Comparison of ENCODE assay signal across 27 mouse cellular contexts in genomic region chr8:84682257-84682656, GRCm38 (mm10). TPM values are rescaled to one million over a fixed set of nuclear protein-coding genes. Genes with fewer than 3 reads are reported as not detected.
DNase-seq lines count a peak whose midpoint lies in the region; ATAC-seq lines count a peak whose summit lies in the region.
"Had no signal": no experiment of that assay in that cellular context is flagged by ENCODE, and none has a peak within 500 bp of the region (broad histone marks: within the 10 kb centered on the region; RNA-seq: fewer than 3 reads in every experiment).

No protein-coding gene starts in this region.

- no peak overlapping the region for H3K4me3 ChIP-seq in heart, embryonic 14.5 days (ENCODE audit: control insufficient read depth in 1 of 2, insufficient read depth in 1 of 2, low read depth in 1 of 2, low read length in 2 of 2)
- H3K4me3 ChIP-seq in megakaryocyte, embryonic 14.5 days (replicated peaks) = peak overlapping the region; percentile 20
- H3K4me3 ChIP-seq in forebrain, embryonic 11.5 days (ENCODE audit: low read depth, low read length) = no peak overlapping the region
- H3K4me3 ChIP-seq: forebrain, embryonic 15.5 days; hindbrain, embryonic 10.5 days; intestine, embryonic 15.5 days; lung, embryonic 15.5 days; midbrain, embryonic 13.5 days; neural tube, embryonic 15.5 days; stomach, embryonic 15.5 days had no signal

- WGBS in heart, embryonic 14.5 days = 59% methylated on average over 2 of the region's 2 CpGs
- 83% methylated on average over 2 of the region's 2 CpGs for WGBS in forebrain, embryonic 11.5 days

- H3K9ac ChIP-seq in heart, embryonic 14.5 days (ENCODE audit: low read length) = peak overlapping the region; percentile 54; the same call in 1 of the 2 replicates
- no peak overlapping the region for H3K9ac ChIP-seq in forebrain, embryonic 11.5 days (ENCODE audit: low read length)
- H3K9ac ChIP-seq: forebrain, embryonic 15.5 days; intestine, embryonic 15.5 days; lung, embryonic 15.5 days; midbrain, embryonic 13.5 days; neural tube, embryonic 15.5 days; stomach, embryonic 15.5 days had no signal

- ATAC-seq in frontal cortex, adult (ENCODE audit: low TSS enrichment) = 0 out of 2 replicates have a peak, but pooled peaks have one; percentile 2
- ATAC-seq in heart, embryonic 14.5 days (ENCODE audit: insufficient number of reproducible peaks, insufficient read depth, low FRiP score, low read depth) = no peak
- ATAC-seq in megakaryocyte, adult 5-6 weeks (ENCODE audit: poor library complexity, severe bottlenecking) = no peak
- ATAC-seq in forebrain, embryonic 11.5 days (replicated peaks; ENCODE audit: low FRiP score) = no peak
- ATAC-seq: forebrain, embryonic 15.5 days; hindbrain, postnatal 0 days; intestine, embryonic 15.5 days; midbrain, embryonic 13.5 days; Patski had no signal

- H3K4me2 ChIP-seq in heart, embryonic 14.5 days (ENCODE audit: low read length) = no peak overlapping the region
- no peak overlapping the region for H3K4me2 ChIP-seq in forebrain, embryonic 11.5 days (ENCODE audit: low read depth, low read length, severe bottlenecking)
- H3K4me2 ChIP-seq: forebrain, embryonic 15.5 days; intestine, embryonic 15.5 days; lung, embryonic 15.5 days; midbrain, embryonic 13.5 days; neural tube, embryonic 15.5 days; stomach, embryonic 15.5 days had no signal

- intact Hi-C loops in heart, postnatal 10 days (cut with DNase I) = no loop called here

- no peak for DNase-seq in frontal cortex, postnatal 25 days (ENCODE audit: low spot score in 2 of 2)
- DNase-seq in heart, postnatal 10 days = no peak
- DNase-seq in forebrain, embryonic 11.5 days (ENCODE audit: low spot score) = no peak
- DNase-seq: adrenal gland, postnatal 10 days; cerebellum, adult 8-10 months; cerebellum, postnatal 25 days; kidney, adult 2 months; kidney, postnatal 36 days; layer of hippocampus, postnatal 36 days; left cerebral cortex, postnatal 4 days; liver; retina, postnatal 1 day; right cerebral cortex, postnatal 14 days had no signal

- no peaks in the 10 kb centered on the region for H3K27me3 ChIP-seq in heart, embryonic 14.5 days (ENCODE audit: control insufficient read depth, insufficient read depth, low read length)
- H3K27me3 ChIP-seq in megakaryocyte, embryonic 14.5 days (replicated peaks) = no peaks in the 10 kb centered on the region
- H3K27me3 ChIP-seq in forebrain, embryonic 11.5 days (ENCODE audit: control insufficient read depth, insufficient read depth, low read length) = no peaks in the 10 kb centered on the region
- H3K27me3 ChIP-seq: forebrain, embryonic 15.5 days; intestine, embryonic 15.5 days; lung, embryonic 15.5 days; midbrain, embryonic 13.5 days; neural tube, embryonic 15.5 days; Patski; stomach, embryonic 15.5 days had no signal

- no peaks in the 10 kb centered on the region for H3K9me3 ChIP-seq in heart, embryonic 14.5 days (ENCODE audit: control insufficient read depth, low read length)
- H3K9me3 ChIP-seq in megakaryocyte, embryonic 14.5 days = no peaks in the 10 kb centered on the region
- no peaks in the 10 kb centered on the region for H3K9me3 ChIP-seq in forebrain, embryonic 11.5 days (ENCODE audit: control insufficient read depth, low read length)
- H3K9me3 ChIP-seq: forebrain, embryonic 15.5 days; hindbrain, embryonic 10.5 days; intestine, embryonic 15.5 days; lung, embryonic 15.5 days; midbrain, embryonic 13.5 days; neural tube, embryonic 15.5 days; stomach, embryonic 15.5 days had no signal

- H3K36me3 ChIP-seq in heart, embryonic 14.5 days (ENCODE audit: control insufficient read depth, insufficient read depth, low read length) = peaks cover 14% of the 10 kb centered on the region
- H3K36me3 ChIP-seq in megakaryocyte, embryonic 14.5 days (replicated peaks; ENCODE audit: low read length) = peaks cover 61% of the 10 kb centered on the region
- no peaks in the 10 kb centered on the region; the same call in 1 of the 2 replicates for H3K36me3 ChIP-seq in forebrain, embryonic 11.5 days (ENCODE audit: control insufficient read depth, insufficient read depth, low read length)
- H3K36me3 ChIP-seq: forebrain, embryonic 15.5 days; intestine, embryonic 15.5 days had no signal

- H3K27ac ChIP-seq in heart, embryonic 14.5 days (replicated peaks in 1 of 2; ENCODE audit: control insufficient read depth in 1 of 2, insufficient read depth in 1 of 2, low read depth in 2 of 2, low read length in 2 of 2) = 0 out of 4 replicates have a peak overlapping the region, but pooled peaks of 1 of the 2 experiments have one; percentile 14
- H3K27ac ChIP-seq in forebrain, embryonic 11.5 days (ENCODE audit: low read depth, low read length) = no peak overlapping the region
- H3K27ac ChIP-seq: forebrain, embryonic 15.5 days; hindbrain, embryonic 10.5 days; hindbrain, postnatal 0 days; intestine, embryonic 15.5 days; lung, embryonic 15.5 days; midbrain, embryonic 13.5 days; neural tube, embryonic 15.5 days; stomach, embryonic 15.5 days had no signal

- H3K4me1 ChIP-seq in heart, embryonic 14.5 days (ENCODE audit: control insufficient read depth in 2 of 2, insufficient read depth in 2 of 2, low read length in 2 of 2) = peaks cover 17 to 38% of the 10 kb centered on the region in 2 experiments
- H3K4me1 ChIP-seq in megakaryocyte, embryonic 14.5 days = peaks cover 84% of the 10 kb centered on the region
- peaks cover 8% of the 10 kb centered on the region for H3K4me1 ChIP-seq in forebrain, embryonic 11.5 days (replicated peaks; ENCODE audit: control insufficient read depth, insufficient read depth, low read length)

RNA-seq across cellular contexts. Expression of gene Trmt1, which starts 3.9 kb away (rescaled TPM):
- polyA plus RNA-seq in heart, embryonic 14.5 days (2014; fragmentation: Nextera tagmentation; extraction: Ambion mirVana) = 46.1 and 50.0 TPM in 2 replicates
- total RNA-seq in heart, postnatal 10 days (2021) = 10 to 100 TPM; 40.3 to 40.6 TPM
- 107 and 120 TPM in 2 replicates for polyA plus RNA-seq in megakaryocyte, embryonic 14.5 days (2012; ENCODE audit: insufficient read depth, low replicate concordance)
- total RNA-seq in megakaryocyte, adult 5-6 weeks (2015) = 29.5 and 35.9 TPM in 2 replicates
- 37.6 and 40.4 TPM in 2 replicates for total RNA-seq in megakaryocyte, adult 5-6 weeks (2017)
- polyA plus RNA-seq in forebrain, embryonic 11.5 days (2014; fragmentation: Nextera tagmentation; extraction: Ambion mirVana) = 52.7 and 72.3 TPM in 2 replicates

RNA-seq across cellular contexts. Expression of gene Nacc1, which starts 5.4 kb away (rescaled TPM):
- polyA plus RNA-seq in heart, embryonic 14.5 days (2014; fragmentation: Nextera tagmentation; extraction: Ambion mirVana) = 15.1 and 17.4 TPM in 2 replicates
- total RNA-seq in heart, postnatal 10 days (2021) = 10 to 100 TPM; 50.2 TPM
- 144 and 266 TPM in 2 replicates for polyA plus RNA-seq in megakaryocyte, embryonic 14.5 days (2012; ENCODE audit: insufficient read depth, low replicate concordance)
- 42.8 and 43.0 TPM in 2 replicates for total RNA-seq in megakaryocyte, adult 5-6 weeks (2015)
- 31.8 and 36.8 TPM in 2 replicates for total RNA-seq in megakaryocyte, adult 5-6 weeks (2017)
- polyA plus RNA-seq in forebrain, embryonic 11.5 days (2014; fragmentation: Nextera tagmentation; extraction: Ambion mirVana) = 34.6 and 37.7 TPM in 2 replicates

RNA-seq across cellular contexts. Expression of gene Lyl1, which starts 19.0 kb away (rescaled TPM):
- polyA plus RNA-seq in heart, embryonic 14.5 days (2014; fragmentation: Nextera tagmentation; extraction: Ambion mirVana) = 12.1 and 13.7 TPM in 2 replicates
- total RNA-seq in heart, postnatal 10 days (2021) = 1 to 10 TPM; 8.4 to 9.1 TPM
- 347 and 510 TPM in 2 replicates for polyA plus RNA-seq in megakaryocyte, embryonic 14.5 days (2012; ENCODE audit: insufficient read depth, low replicate concordance)
- 69.0 and 69.9 TPM in 2 replicates for total RNA-seq in megakaryocyte, adult 5-6 weeks (2015)
- 60.3 and 62.0 TPM in 2 replicates for total RNA-seq in megakaryocyte, adult 5-6 weeks (2017)
- 5.0 and 5.7 TPM in 2 replicates for polyA plus RNA-seq in forebrain, embryonic 11.5 days (2014; fragmentation: Nextera tagmentation; extraction: Ambion mirVana)

RNA-seq across cellular contexts. Expression of gene Ier2, which starts 19.6 kb away (rescaled TPM):
- polyA plus RNA-seq in heart, embryonic 14.5 days (2014; fragmentation: Nextera tagmentation; extraction: Ambion mirVana) = 36.4 and 43.8 TPM in 2 replicates
- 10 to 100 TPM; 30.8 to 31.4 TPM for total RNA-seq in heart, postnatal 10 days (2021)
- polyA plus RNA-seq in megakaryocyte, embryonic 14.5 days (2012; ENCODE audit: insufficient read depth, low replicate concordance) = 106 and 333 TPM in 2 replicates
- total RNA-seq in megakaryocyte, adult 5-6 weeks (2015) = 86.1 and 87.5 TPM in 2 replicates
- total RNA-seq in megakaryocyte, adult 5-6 weeks (2017) = 62.7 and 65.3 TPM in 2 replicates
- 67.3 and 68.7 TPM in 2 replicates for polyA plus RNA-seq in forebrain, embryonic 11.5 days (2014; fragmentation: Nextera tagmentation; extraction: Ambion mirVana)

RNA-seq across cellular contexts. Expression of gene G430095P16Rik, which starts 40.5 kb away (rescaled TPM):
- 5.2 and 5.9 TPM in 2 replicates for polyA plus RNA-seq in heart, embryonic 14.5 days (2014; fragmentation: Nextera tagmentation; extraction: Ambion mirVana)
- total RNA-seq in heart, postnatal 10 days (2021) = under 1 TPM; 0.50 to 0.89 TPM
- polyA plus RNA-seq in megakaryocyte, embryonic 14.5 days (2012; ENCODE audit: insufficient read depth, low replicate concordance) = 2.7 and 19.7 TPM in 2 replicates
- total RNA-seq in megakaryocyte, adult 5-6 weeks (2015) = 40.4 and 45.2 TPM in 2 replicates
- 20.6 and 25.5 TPM in 2 replicates for total RNA-seq in megakaryocyte, adult 5-6 weeks (2017)
- 3.0 and 3.1 TPM in 2 replicates for polyA plus RNA-seq in forebrain, embryonic 11.5 days (2014; fragmentation: Nextera tagmentation; extraction: Ambion mirVana)
- total RNA-seq: hindbrain, postnatal 0 days; layer of hippocampus, adult 8-10 months; layer of hippocampus, postnatal 36 days; left cerebral cortex, postnatal 4 days had no signal

Comparison
In these comparisons a context has a peak if more than half of its experiments do, and no peak if none do; other contexts are left out.
1. RNA of gene Lyl1, which starts 19.0 kb away (polyA plus RNA-seq): 347 to 510 TPM in megakaryocyte, embryonic 14.5 days; 12.1 to 13.7 TPM in heart, embryonic 14.5 days and 5.0 to 5.7 TPM in forebrain, embryonic 11.5 days; every median in the first group is over 10 times any median in the second.